Mouse (Mus musculus) heart, embryonic 11.5 days (tissue): ENCODE results near the gene Pawr. TPM values are rescaled to one million over a fixed set of nuclear protein-coding genes. Genes with fewer than 3 reads are reported as not detected.

ENCODE experiments used
- ATAC-seq: fragments of 200-750 bp; cut with Nextera tagmentation; replicated peaks from 2 replicates; pipeline ENCODE4 v1.8.0; 2017; ENCODE audit warnings: moderate library complexity; ENCODE audit not compliant: insufficient number of reproducible peaks, low FRiP score, low TSS enrichment
- H3K27ac ChIP-seq: fragments of 300-500 bp; sonication (generic); 2 replicates; pipeline ENCODE4 v1.5.1; 2014; ENCODE audit warnings: mild to moderate bottlenecking, low read depth, low read length
- H3K27me3 ChIP-seq: fragments of 300-500 bp; sonication (generic); 2 replicates; pipeline ENCODE4 v1.6.1; 2014; ENCODE audit warnings: mild to moderate bottlenecking, low read length, mixed read lengths; ENCODE audit not compliant: control insufficient read depth, insufficient read depth
- H3K36me3 ChIP-seq: fragments of 300-500 bp; sonication (generic); 2 replicates; pipeline ENCODE4 v1.6.1; 2014; ENCODE audit warnings: mild to moderate bottlenecking, low read length, moderate library complexity, mixed read lengths; ENCODE audit not compliant: control insufficient read depth, insufficient read depth
- H3K4me1 ChIP-seq: fragments of 300-500 bp; sonication (generic); 2 replicates; pipeline ENCODE4 v1.6.1; 2014; ENCODE audit warnings: low read length; ENCODE audit not compliant: control insufficient read depth, insufficient read depth
- H3K4me2 ChIP-seq: fragments of 300-500 bp; sonication (generic); 2 replicates; pipeline ENCODE4 v1.6.1; 2014; ENCODE audit warnings: mild to moderate bottlenecking, moderate library complexity
- H3K4me3 ChIP-seq: fragments of 300-500 bp; sonication (generic); 2 replicates; pipeline ENCODE4 v1.5.1; 2014; ENCODE audit warnings: low read depth, low read length
- H3K9ac ChIP-seq: fragments of 300-500 bp; sonication (generic); 2 replicates; pipeline ENCODE4 v1.6.1; 2014; ENCODE audit warnings: mild to moderate bottlenecking, low read depth, low read length, moderate library complexity
- H3K9me3 ChIP-seq: fragments of 300-500 bp; sonication (generic); replicated peaks from 2 replicates; pipeline ENCODE4 v1.6.1; 2016; ENCODE audit warnings: low read length; ENCODE audit not compliant: control insufficient read depth
- WGBS: fragments of 180-500 bp; shearing (Covaris S2); extraction: QIAGEN DNeasy Blood & Tissue Kit; methylation state at CpG from one replicate; pipeline ENCODE4 v1.1.7; 2014; ENCODE audit not compliant: insufficient replicate concordance; 5-methylcytosine and 5-hydroxymethylcytosine counted together
- microRNA-seq: library from miRNA; unstranded; fragments of <30 nt; microRNA quantifications from one replicate; pipeline ENCODE4, GENCODE M21; 2016; ENCODE audit warnings: borderline number of aligned reads
- polyA plus RNA-seq: library from polyadenylated mRNA; unstranded; fragments of >200 nt; fragmentation: Nextera tagmentation; extraction: Ambion mirVana; gene quantifications from 2 replicates; pipeline ENCODE4 v1.2.1, GENCODE M21; 2014

Pawr gene
- polyA plus RNA-seq, 1 experiment from 2014 or later, result 18.7 TPM

DNA sequence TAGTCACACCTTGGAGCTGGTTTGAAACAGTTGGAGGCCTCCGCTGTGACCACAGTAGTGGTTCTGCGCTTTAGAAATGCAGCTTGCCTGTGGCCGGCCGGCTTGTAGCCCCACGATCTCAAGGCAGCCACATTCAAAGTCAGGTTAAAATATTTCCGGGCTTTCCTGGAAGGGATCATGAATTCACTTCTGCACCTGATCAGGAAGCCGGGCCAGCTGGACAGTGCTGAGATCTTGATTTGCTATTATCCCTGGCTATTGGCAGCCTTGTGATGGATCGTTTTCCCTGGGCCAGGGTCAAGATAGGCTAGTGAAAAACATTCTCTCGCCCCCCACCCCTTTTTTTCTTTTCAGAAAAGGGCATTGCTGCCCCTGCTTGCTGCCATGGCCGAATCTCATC lies 123.3 kb downstream of the Pawr start:
- H3K9ac ChIP-seq, result no peak overlapping the region
- no peaks in the 10 kb centered on the region for H3K27me3 ChIP-seq
- no peak overlapping the region for H3K27ac ChIP-seq
- H3K4me3 ChIP-seq, result no peak overlapping the region
- H3K9me3 ChIP-seq, result no peaks in the 10 kb centered on the region
- no peaks in the 10 kb centered on the region for H3K36me3 ChIP-seq
- 42% methylated on average over 10 of the region's 10 CpGs for WGBS
- ATAC-seq, result no peak
- peaks cover 5% of the 10 kb centered on the region; the same call in 1 of the 2 replicates for H3K4me1 ChIP-seq
- no peak overlapping the region for H3K4me2 ChIP-seq

DNA sequence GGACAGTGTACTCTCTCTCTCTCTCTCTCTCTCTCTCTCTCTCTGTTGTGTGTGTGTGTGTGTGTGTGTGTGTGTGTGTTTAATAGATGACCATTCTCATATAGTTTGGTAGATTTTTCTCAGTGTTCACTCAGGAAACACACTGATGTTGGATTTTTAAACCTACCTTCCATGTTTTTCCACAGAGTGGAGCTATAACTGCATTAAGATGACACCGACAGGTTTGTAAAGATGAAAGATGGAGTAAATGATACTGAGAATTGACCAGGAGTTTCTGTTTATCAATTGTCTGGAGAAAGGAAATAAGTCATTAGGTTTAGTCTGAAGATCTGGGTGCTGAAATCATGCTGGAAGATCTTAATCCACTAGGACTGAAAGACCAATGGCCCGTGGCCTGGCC lies 124.0 kb downstream of the Pawr start:
- H3K4me1 ChIP-seq, result peaks cover 5% of the 10 kb centered on the region; the same call in 1 of the 2 replicates
- H3K36me3 ChIP-seq, result no peaks in the 10 kb centered on the region
- no peak overlapping the region for H3K4me2 ChIP-seq
- no peaks in the 10 kb centered on the region for H3K9me3 ChIP-seq
- ATAC-seq, result no peak
- H3K27me3 ChIP-seq, result no peaks in the 10 kb centered on the region
- no peak overlapping the region for H3K27ac ChIP-seq
- H3K9ac ChIP-seq, result no peak overlapping the region
- WGBS, result 79% methylated on average over 2 of the region's 2 CpGs
- H3K4me3 ChIP-seq, result no peak overlapping the region

DNA sequence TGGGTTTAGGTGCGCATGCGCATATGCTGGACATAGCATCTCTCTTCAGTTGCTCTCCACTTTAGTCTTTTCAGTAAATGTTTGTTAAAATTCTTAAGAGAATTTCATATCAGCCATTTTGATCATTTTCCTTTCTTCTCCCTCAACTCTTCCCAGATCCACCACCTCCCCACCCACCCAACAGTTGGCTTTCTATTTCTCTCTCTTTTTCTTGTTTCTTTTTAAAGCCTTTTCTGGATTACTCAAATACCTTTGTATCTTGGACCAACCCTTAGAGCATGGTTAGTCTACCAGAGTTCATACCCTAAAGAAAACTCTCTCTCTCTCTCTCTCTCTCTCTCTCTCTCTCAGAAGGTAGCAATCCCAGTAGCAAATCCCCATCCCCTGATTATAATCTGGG lies 125.1 kb downstream of the Pawr start:
- 96% methylated on average over 2 of the region's 2 CpGs for WGBS
- Histone ChIP-seq H3K27me3 (no peaks in the 10 kb centered on the region), H3K9ac (no peak overlapping the region), H3K9me3 (no peaks in the 10 kb centered on the region), H3K36me3 (no peaks in the 10 kb centered on the region), H3K4me3 (no peak overlapping the region), H3K27ac (no peak overlapping the region), H3K4me1 (peaks cover 5% of the 10 kb centered on the region; the same call in 1 of the 2 replicates), H3K4me2 (no peak overlapping the region)
- no peak for ATAC-seq

DNA sequence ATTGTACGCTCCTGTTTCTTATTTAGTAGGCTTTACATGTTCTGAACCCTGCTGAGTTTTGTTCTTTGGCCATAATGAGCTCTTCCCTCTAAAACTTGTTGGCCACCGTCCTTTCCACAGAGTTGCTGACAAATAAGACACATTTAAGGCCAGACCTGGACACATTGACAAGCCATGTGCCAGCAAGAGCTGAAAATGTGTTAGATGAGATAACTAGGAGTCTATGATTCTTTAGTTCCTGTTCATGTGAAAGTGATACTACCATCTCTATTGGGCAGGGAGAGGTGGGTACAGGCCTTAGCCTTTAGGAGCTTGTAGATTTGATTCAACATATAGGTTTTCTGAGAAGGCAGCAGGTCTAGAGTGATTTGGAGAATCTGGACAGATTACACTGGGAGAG lies 129.9 kb downstream of the Pawr start:
- 76% methylated on average over 2 of the region's 2 CpGs for WGBS
- Histone ChIP-seq H3K27me3 (no peaks in the 10 kb centered on the region), H3K27ac (no peak overlapping the region), H3K9me3 (no peaks in the 10 kb centered on the region), H3K4me2 (no peak overlapping the region), H3K4me3 (no peak overlapping the region), H3K9ac (no peak overlapping the region), H3K36me3 (no peaks in the 10 kb centered on the region), H3K4me1 (0 out of 2 replicates have a peak, but pooled peaks cover 3% of the 10 kb centered on the region)
- ATAC-seq, result no peak

Small RNA genes within 50 kb of the gene (microRNA-seq; reads per million reads assigned to microRNA genes)
- not detected for gene Gm25591

Other genes with a start within 250 kb of the Pawr start
- 113 and 120 TPM in 2 replicates for gene Ppp1r12a, start 169.9 kb upstream of the Pawr start, polyA plus RNA-seq